Mouse (Mus musculus): ENCODE data around the gene Lyz1.
"Not testable (repeated sequence)": the region's sequence is repeated elsewhere in the genome, so short reads cannot be mapped to it uniquely, and the experiment has no call there.

The Lyz1 gene

DNA sequence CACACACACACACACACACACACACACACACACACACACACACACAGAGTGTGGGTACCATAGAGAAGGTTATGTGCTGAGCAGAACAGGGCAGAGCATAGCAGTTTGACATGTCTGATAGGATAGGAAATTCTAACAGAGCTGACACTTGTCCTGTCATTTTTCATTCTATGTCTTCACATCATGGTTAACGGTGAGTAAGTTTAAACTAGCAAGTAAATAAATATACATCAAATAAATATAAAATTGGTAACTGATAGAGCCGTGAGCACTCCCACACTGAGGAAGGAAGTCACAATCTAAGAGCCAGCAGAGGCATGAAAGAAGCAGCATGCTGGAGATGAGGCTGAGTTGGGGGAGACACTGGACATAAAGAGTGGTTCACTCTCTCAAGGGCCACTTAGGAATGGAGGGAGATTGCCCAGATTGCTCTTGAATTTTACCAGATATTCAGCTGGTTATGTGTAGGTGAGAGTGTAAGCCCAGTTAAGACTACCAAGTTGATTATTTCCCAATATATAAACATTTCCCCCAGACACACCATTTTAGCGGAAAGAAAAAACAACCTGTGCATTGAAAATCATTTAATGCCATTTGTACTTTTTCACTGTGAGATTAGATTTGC is 5.3 kb downstream of the Lyz1 start:
- DNase-seq (ENCODE audit: extremely low spot score, low spot score), result no peak

DNA sequence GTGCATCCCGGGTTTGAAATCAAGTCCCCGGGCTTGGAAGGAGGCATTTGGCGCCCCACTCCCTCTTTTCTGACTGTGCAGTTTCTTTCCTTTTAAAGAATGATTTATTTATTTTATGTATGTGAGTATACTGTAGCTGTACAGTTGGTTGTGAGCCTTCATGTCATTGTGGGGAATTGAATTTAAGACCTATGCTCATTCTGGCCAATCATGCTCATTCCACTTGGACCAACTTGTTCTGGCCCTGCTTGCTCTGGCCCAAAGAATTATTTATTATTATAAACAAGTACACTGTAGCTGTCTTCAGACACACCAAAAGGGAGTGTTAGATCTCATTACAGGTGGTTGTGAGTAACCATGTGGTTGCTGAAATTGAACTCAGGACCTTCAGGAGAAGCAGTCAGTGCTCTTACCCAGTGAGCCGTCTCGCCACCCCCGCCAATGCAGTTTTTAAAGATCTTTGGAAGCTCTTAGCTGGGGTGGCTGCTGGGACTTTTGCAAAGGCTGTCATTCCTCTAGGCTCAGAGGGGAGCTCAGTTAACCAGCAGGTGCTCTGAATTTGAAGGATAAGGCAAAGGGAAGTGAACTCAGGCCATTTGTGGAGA is 6.2 kb downstream of the Lyz1 start:
- DNase-seq (ENCODE audit: extremely low spot score, low spot score), result no peak

DNA sequence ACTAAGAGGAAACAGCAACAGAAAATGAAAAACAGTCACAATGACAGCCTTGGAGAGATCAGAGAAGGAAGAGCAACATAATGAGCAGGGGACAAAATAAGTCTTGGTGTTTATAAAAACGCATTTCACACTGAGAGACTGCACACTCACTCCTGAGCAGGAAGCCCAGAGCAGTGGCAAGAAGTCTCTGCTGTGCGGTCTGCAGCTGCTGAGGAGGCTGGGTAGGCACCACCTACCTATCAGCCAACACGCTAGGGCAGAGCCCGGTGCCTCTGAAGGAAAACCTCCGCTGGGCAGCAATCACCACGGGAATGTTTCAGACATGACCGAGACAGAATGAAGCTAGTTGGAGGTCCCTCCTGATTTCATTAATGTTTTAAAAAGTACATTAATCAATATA is 7.1 kb downstream of the Lyz1 start:
- not testable (repeated sequence) for DNase-seq (ENCODE audit: extremely low spot score, low spot score)

GRCm38 (mm10) chr10:117284578-117285520 is 7.8 kb downstream of the Lyz1 start:
- DNase-seq (ENCODE audit: extremely low spot score, low spot score), result no peak

DNA sequence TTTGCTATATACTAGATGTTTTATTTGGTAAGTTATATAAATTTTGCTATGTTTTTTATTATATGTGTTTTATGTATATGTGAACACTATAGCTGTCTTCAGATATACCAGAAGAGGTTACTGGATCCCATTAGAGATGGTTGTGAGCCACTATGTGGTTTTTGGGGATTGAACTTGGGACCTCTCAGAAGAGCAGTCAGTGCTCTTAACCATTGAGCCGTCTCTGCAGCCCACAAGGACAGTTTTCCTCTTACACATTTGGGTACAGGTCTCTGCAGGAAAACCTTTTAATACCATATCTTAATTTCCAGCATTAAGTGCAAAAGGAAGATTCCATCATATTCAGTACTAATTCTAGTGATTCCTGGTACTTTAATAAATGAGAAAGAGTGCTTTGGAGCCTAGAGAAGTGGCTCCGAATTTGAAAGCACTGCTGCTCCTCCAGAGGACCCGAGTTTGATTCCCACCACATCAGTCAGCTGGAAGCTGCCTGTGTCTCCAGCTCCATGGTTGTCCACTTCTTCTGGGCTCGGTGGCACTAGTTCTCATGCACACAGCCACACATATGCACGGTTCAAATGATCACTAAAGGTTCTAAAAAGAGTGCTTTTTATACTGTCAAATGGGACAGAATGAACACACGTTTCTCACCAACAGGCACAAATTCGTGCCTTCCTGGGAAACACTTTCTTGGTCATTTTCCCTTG is 8.6 kb downstream of the Lyz1 start:
- no peak for DNase-seq (ENCODE audit: extremely low spot score, low spot score)

GRCm38 (mm10) chr10:117283196-117283595 is 9.5 kb downstream of the Lyz1 start:
- DNase-seq (ENCODE audit: extremely low spot score, low spot score), result not testable (repeated sequence)

GRCm38 (mm10) chr10:117282551-117282950 is 10.1 kb downstream of the Lyz1 start:
- no peak for DNase-seq (ENCODE audit: extremely low spot score, low spot score)

- no peak for DNase-seq (ENCODE audit: extremely low spot score, low spot score)
Observed at GRCm38 (mm10) chr10:117282049-117282448, 10.6 kb downstream of the Lyz1 start, which contains the start of gene Lyz2. Gene Lyz2 (minus strand): TSS chr10:117282321.

GRCm38 (mm10) chr10:117281381-117281920 is 11.2 kb downstream of the Lyz1 start:
- no peak for DNase-seq (ENCODE audit: extremely low spot score, low spot score)

DNA sequence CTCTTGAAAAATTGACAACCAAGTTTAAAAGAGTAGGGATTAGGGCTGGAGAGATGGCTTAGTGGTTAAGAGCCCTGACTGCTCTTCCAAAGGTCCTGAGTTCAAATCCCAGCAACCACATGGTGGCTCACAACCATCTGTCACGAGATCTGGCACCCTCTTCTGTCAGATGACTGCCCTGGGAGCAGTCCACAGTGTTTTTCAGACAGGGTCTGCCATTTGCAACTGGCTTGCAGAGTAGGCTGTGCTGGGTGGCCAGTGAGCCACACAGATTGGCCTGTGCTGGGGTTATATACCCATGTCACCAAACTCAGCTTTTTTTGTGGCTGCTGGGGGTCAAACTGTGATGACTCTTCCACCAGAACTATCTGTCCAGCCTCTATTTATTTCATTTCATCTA is 12.7 kb downstream of the Lyz1 start:
- DNase-seq (ENCODE audit: extremely low spot score, low spot score), result no peak

DNA sequence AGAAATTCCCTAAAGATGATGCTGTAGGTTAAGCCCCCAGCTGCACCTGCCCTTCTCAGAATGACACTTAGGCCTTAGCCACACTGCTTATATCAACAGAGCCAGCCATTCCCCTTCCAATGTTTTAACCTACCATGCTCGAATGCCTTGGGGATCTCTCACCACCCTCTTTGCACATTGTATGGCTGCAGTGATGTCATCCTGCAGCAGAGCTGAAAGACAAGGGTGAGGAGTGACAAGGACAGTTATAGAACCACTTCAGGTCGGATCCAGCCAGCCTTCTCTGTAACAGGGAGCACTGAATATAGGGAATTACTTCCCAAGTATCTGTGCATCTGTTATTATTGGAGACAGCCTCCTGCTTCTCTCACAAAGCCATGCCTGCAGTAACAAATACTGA is 14.2 kb downstream of the Lyz1 start:
- DNase-seq (ENCODE audit: extremely low spot score, low spot score), result not testable (repeated sequence)

- not testable (repeated sequence) for DNase-seq (ENCODE audit: extremely low spot score, low spot score)
Observed at GRCm38 (mm10) chr10:117277779-117278178, 14.9 kb downstream of the Lyz1 start.

DNA sequence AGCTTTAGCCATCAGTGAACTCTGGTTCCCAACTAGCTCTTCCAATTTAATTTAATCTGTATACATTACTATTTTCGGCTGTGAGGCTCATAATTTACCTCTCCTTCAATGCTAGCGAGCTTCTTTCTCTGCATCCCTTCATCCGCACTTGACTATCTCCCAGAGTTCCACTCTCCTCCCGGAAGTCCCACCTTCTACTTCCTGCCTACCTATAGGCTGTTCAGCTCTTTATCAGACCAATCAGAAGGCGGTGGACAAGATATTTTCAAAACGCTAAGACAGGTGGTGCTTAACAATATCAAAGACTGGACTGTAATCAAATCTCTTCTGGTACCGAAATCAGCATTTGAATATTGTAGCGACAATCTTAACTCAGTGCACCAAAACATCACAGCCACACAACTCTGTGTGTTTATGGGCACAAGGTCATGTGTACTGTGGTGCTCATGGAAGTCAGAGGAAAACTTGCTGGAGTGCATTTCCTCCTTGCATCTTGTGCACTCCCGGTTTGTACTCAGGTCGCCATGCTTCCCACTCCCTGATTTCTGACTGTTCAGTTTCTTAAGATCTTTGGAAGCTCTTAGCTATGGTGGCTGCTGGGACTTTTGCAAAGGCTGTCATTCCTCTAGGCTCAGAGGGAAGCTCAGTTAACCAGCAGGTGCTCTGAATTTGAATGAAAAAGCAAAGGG is 16.8 kb downstream of the Lyz1 start:
- no peak for DNase-seq (ENCODE audit: extremely low spot score, low spot score)

GRCm38 (mm10) chr10:117274645-117275044 is 18.0 kb downstream of the Lyz1 start:
- not testable (repeated sequence) for DNase-seq (ENCODE audit: extremely low spot score, low spot score)

GRCm38 (mm10) chr10:117272023-117272422 is 20.6 kb downstream of the Lyz1 start:
- no peak for DNase-seq (ENCODE audit: extremely low spot score, low spot score)

GRCm38 (mm10) chr10:117259870-117260269 is 32.8 kb downstream of the Lyz1 start:
- no peak for DNase-seq (ENCODE audit: extremely low spot score, low spot score)

DNA sequence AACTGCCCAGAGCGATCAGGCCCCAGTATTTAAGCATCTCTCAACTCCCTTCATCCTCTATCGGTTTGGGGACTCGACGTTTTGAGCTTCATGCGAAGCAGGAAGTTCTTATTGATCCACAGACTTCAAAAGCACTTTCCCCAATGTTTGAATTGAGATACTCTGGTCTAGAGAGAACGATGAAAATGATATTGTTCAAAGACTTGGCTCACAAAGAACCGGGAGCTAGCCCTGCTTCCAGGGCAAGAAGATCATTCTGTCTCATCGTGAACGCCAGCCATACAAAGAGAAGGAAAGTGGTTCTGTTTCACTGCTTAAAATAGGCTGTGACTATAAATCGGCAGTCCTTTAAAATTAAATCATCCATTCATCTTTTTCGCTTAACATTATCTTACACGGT is 54.1 kb downstream of the Lyz1 start, which contains the start of gene 9530003J23Rik:
Gene 9530003J23Rik (minus strand): TSS at position 101 of the 400 bp plus-strand sequence.
- DNase-seq (ENCODE audit: extremely low spot score, low spot score), result no peak

All from neural tube, embryonic 10.5 days (tissue).